Mouse (Mus musculus): ENCODE results near the gene Shisa7.

DNA sequence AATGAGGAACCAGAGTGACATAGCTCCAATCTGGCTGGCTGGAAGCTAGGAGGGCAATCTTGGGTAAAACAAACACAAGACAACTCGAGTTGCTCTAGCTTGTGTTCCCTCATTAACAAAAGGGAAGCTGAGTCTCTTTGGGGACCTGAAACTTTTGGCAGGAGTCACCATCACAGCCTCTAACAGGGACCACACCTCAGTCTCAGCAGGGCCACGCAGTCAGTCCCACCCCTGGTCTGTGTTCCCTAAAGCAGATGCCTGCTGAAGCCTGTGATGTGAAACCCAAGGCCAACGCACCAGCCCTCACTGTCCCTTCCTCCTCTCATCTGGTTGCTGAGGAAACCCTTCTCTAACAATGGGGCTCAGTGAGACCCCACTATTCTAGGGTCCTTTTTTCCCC lies 62.4 kb downstream of the Shisa7 start:
- TF ChIP-seq CTCF (IDR thresholded peaks at IDR 0.05; ENCODE audit: extremely low read depth, insufficient read length, insufficient replicate concordance, low read depth, low read length) (no peak), POLR2A (IDR thresholded peaks at IDR 0.05; ENCODE audit: low read depth, low read length) (no peak)

All from small intestine, adult 2 months (tissue).